Mouse (Mus musculus) limb, embryonic 11.5 days (tissue): Measurements from ENCODE around the gene Tsx. TPM values are rescaled to one million over a fixed set of nuclear protein-coding genes. Genes with fewer than 3 reads are reported as not detected.
"Not testable (repeated sequence)": the region's sequence is repeated elsewhere in the genome, so short reads cannot be mapped to it uniquely, and the experiment has no call there.

ENCODE experiments used
- ATAC-seq: fragments of 200-750 bp; cut with Nextera tagmentation; 2 replicates; pipeline ENCODE4 v1.8.0; 2017; ENCODE audit warnings: low read depth; ENCODE audit not compliant: insufficient number of reproducible peaks, low FRiP score, low TSS enrichment
- DNase-seq: peaks from one replicate; pipeline ENCODE4 v3.0.0-alpha.2; 2015; ENCODE audit warnings: low spot score
- H3K27ac ChIP-seq: fragments of 300-500 bp; sonication (generic); replicated peaks from 2 replicates; pipeline ENCODE4 v1.5.1; 2014; ENCODE audit warnings: low read depth, mild to moderate bottlenecking, low read length
- H3K27me3 ChIP-seq: fragments of 300-500 bp; sonication (generic); 2 replicates; pipeline ENCODE4 v1.6.1; 2014; ENCODE audit warnings: mild to moderate bottlenecking, low read length, mixed read lengths; ENCODE audit not compliant: control insufficient read depth, insufficient read depth
- H3K36me3 ChIP-seq: fragments of 300-500 bp; sonication (generic); 2 replicates; pipeline ENCODE4 v1.6.1; 2014; ENCODE audit warnings: mild to moderate bottlenecking, low read length, moderate library complexity, mixed read lengths; ENCODE audit not compliant: control insufficient read depth, insufficient read depth
- H3K4me1 ChIP-seq: fragments of 300-500 bp; sonication (generic); 2 replicates; pipeline ENCODE4 v1.6.1; 2014; ENCODE audit warnings: low read length, mixed read lengths; ENCODE audit not compliant: control insufficient read depth, insufficient read depth
- H3K4me2 ChIP-seq: fragments of 300-500 bp; sonication (generic); 2 replicates; pipeline ENCODE4 v1.6.1; 2014; ENCODE audit warnings: low read depth, mild to moderate bottlenecking, moderate library complexity; ENCODE audit not compliant: severe bottlenecking
- H3K4me3 ChIP-seq: fragments of 300-500 bp; sonication (generic); 2 replicates; pipeline ENCODE4 v1.5.1; 2014; ENCODE audit warnings: low read depth, low read length
- H3K9ac ChIP-seq: fragments of 300-500 bp; sonication (generic); 2 replicates; pipeline ENCODE4 v1.6.1; 2014; ENCODE audit warnings: mild to moderate bottlenecking, low read length
- H3K9me3 ChIP-seq: fragments of 300-500 bp; sonication (generic); 2 replicates; pipeline ENCODE4 v1.6.1; 2016; ENCODE audit warnings: low read length; ENCODE audit not compliant: control insufficient read depth
- WGBS: fragments of 180-500 bp; shearing (Covaris S2); extraction: QIAGEN DNeasy Blood & Tissue Kit; methylation state at CpG from one replicate; pipeline ENCODE4 v1.1.7; 2014; 5-methylcytosine and 5-hydroxymethylcytosine counted together
- polyA plus RNA-seq: library from polyadenylated mRNA; unstranded; fragments of >200 nt; fragmentation: Nextera tagmentation; extraction: Ambion mirVana; gene quantifications from 2 replicates; pipeline ENCODE4 v1.2.1, GENCODE M21; 2014

Tsx gene
- polyA plus RNA-seq, 1 experiment from 2014 or later: 0.44 TPM

GRCm38 (mm10) chrX:103405021-103405420 is 9.2 kb upstream of the Tsx start:
- no peak overlapping the region for H3K4me2 ChIP-seq
- H3K27me3 ChIP-seq: 0 out of 2 replicates have a peak, but pooled peaks cover 3% of the 10 kb centered on the region
- no peak overlapping the region for H3K27ac ChIP-seq
- ATAC-seq (no peak), DNase-seq (peak; percentile 21)
- 28% methylated on average over 13 of the region's 13 CpGs for WGBS
- no peaks in the 10 kb centered on the region for H3K4me1 ChIP-seq
- H3K9me3 ChIP-seq: no peaks in the 10 kb centered on the region
- no peaks in the 10 kb centered on the region for H3K36me3 ChIP-seq
- H3K9ac ChIP-seq: no peak overlapping the region
- H3K4me3 ChIP-seq: no peak overlapping the region

- DNase-seq (no peak), ATAC-seq (no peak)
- 91% methylated on average over 2 of the region's 2 CpGs for WGBS
- Histone ChIP-seq H3K4me1 (no peaks in the 10 kb centered on the region), H3K4me2 (no peak within 1 kb of the TSS), H3K27ac (no peak within 1 kb of the TSS), H3K36me3 (no peaks in the 10 kb centered on the region), H3K9me3 (no peaks in the 10 kb centered on the region), H3K27me3 (peaks cover 9% of the 10 kb centered on the region; the same call in 1 of the 2 replicates), H3K4me3 (no peak within 1 kb of the TSS), H3K9ac (no peak within 1 kb of the TSS)
Observed at GRCm38 (mm10) chrX:103421710-103422109, 7.4 kb downstream of the Tsx start, which contains the start of gene Gm26992. Gene Gm26992, plus strand, starts transcription at chrX:103422010.

GRCm38 (mm10) chrX:103427677-103428076 is 13.4 kb downstream of the Tsx start:
- no peaks in the 10 kb centered on the region for H3K36me3 ChIP-seq
- no peak overlapping the region for H3K27ac ChIP-seq
- peaks cover 6% of the 10 kb centered on the region; the same call in 1 of the 2 replicates for H3K27me3 ChIP-seq
- no peaks in the 10 kb centered on the region for H3K9me3 ChIP-seq
- H3K4me2 ChIP-seq: no peak overlapping the region
- ATAC-seq: no peak
- no peaks in the 10 kb centered on the region for H3K4me1 ChIP-seq
- no peak overlapping the region for H3K9ac ChIP-seq
- DNase-seq: no peak
- WGBS: 80% methylated on average over 7 of the region's 7 CpGs
- H3K4me3 ChIP-seq: no peak overlapping the region

- H3K27me3 ChIP-seq: peaks cover 11% of the 10 kb centered on the region; the same call in 1 of the 2 replicates
- 74% methylated on average over 7 of the region's 7 CpGs for WGBS
- H3K9ac ChIP-seq: no peak overlapping the region
- H3K27ac ChIP-seq: no peak overlapping the region
- no peak overlapping the region for H3K4me2 ChIP-seq
- H3K4me3 ChIP-seq: no peak overlapping the region
- H3K4me1 ChIP-seq: no peaks in the 10 kb centered on the region
- ATAC-seq (no peak), DNase-seq (no peak)
- no peaks in the 10 kb centered on the region for H3K9me3 ChIP-seq
- H3K36me3 ChIP-seq: no peaks in the 10 kb centered on the region
Observed at GRCm38 (mm10) chrX:103432293-103432692, 18.0 kb downstream of the Tsx start.

GRCm38 (mm10) chrX:103438023-103438422 is 23.8 kb downstream of the Tsx start:
- DNase-seq (no peak), ATAC-seq (no peak)
- no peak overlapping the region for H3K4me3 ChIP-seq
- H3K9ac ChIP-seq: no peak overlapping the region
- peaks cover 17% of the 10 kb centered on the region for H3K27me3 ChIP-seq
- no peaks in the 10 kb centered on the region for H3K9me3 ChIP-seq
- no peak overlapping the region for H3K4me2 ChIP-seq
- H3K4me1 ChIP-seq: no peaks in the 10 kb centered on the region
- WGBS: 20% methylated on average over 9 of the region's 9 CpGs
- no peak overlapping the region for H3K27ac ChIP-seq
- H3K36me3 ChIP-seq: no peaks in the 10 kb centered on the region

GRCm38 (mm10) chrX:103440803-103441202 is 26.5 kb downstream of the Tsx start:
- WGBS: 5% methylated on average over 1 of the region's 1 CpGs
- Histone ChIP-seq H3K4me3 (no peak overlapping the region), H3K36me3 (no peaks in the 10 kb centered on the region), H3K27me3 (peaks cover 16% of the 10 kb centered on the region), H3K9me3 (no peaks in the 10 kb centered on the region), H3K9ac (no peak overlapping the region), H3K4me1 (no peaks in the 10 kb centered on the region), H3K4me2 (no peak overlapping the region), H3K27ac (no peak overlapping the region)
- ATAC-seq: no peak
- DNase-seq: peak; percentile 26

GRCm38 (mm10) chrX:103443755-103444154 is 29.5 kb downstream of the Tsx start:
- peaks cover 20% of the 10 kb centered on the region for H3K27me3 ChIP-seq
- H3K27ac ChIP-seq: no peak overlapping the region
- H3K36me3 ChIP-seq: no peaks in the 10 kb centered on the region
- H3K4me3 ChIP-seq: no peak overlapping the region
- H3K4me2 ChIP-seq: no peak overlapping the region
- no peaks in the 10 kb centered on the region for H3K9me3 ChIP-seq
- ATAC-seq (no peak), DNase-seq (no peak)
- 38% methylated on average over 7 of the region's 7 CpGs for WGBS
- H3K9ac ChIP-seq: no peak overlapping the region
- H3K4me1 ChIP-seq: no peaks in the 10 kb centered on the region

GRCm38 (mm10) chrX:103447539-103448169 is 33.4 kb downstream of the Tsx start:
- no peak overlapping the region for H3K9ac ChIP-seq
- peak; percentile 46 for DNase-seq
- ATAC-seq: no peak
- peak overlapping the region; percentile 25 for H3K4me3 ChIP-seq
- H3K27me3 ChIP-seq: peaks cover 19% of the 10 kb centered on the region
- H3K27ac ChIP-seq: no peak overlapping the region
- H3K36me3 ChIP-seq: no peaks in the 10 kb centered on the region
- H3K4me1 ChIP-seq: no peaks in the 10 kb centered on the region
- H3K9me3 ChIP-seq: no peaks in the 10 kb centered on the region
- peak overlapping the region; percentile 67 for H3K4me2 ChIP-seq
- 10% methylated on average over 34 of the region's 34 CpGs for WGBS

- Histone ChIP-seq H3K27me3 (peaks cover 19% of the 10 kb centered on the region), H3K4me3 (0 out of 2 replicates have a peak overlapping the region, but pooled peaks have one; percentile 25)
- H3K4me1 ChIP-seq, H3K9me3 ChIP-seq, H3K4me2 ChIP-seq, H3K36me3 ChIP-seq, ATAC-seq, H3K27ac ChIP-seq, DNase-seq, H3K9ac ChIP-seq: not testable (repeated sequence)
- 44% methylated on average over 10 of the region's 13 CpGs for WGBS
Observed at GRCm38 (mm10) chrX:103448429-103448828, 34.2 kb downstream of the Tsx start.
